In the genomic region with DNA sequence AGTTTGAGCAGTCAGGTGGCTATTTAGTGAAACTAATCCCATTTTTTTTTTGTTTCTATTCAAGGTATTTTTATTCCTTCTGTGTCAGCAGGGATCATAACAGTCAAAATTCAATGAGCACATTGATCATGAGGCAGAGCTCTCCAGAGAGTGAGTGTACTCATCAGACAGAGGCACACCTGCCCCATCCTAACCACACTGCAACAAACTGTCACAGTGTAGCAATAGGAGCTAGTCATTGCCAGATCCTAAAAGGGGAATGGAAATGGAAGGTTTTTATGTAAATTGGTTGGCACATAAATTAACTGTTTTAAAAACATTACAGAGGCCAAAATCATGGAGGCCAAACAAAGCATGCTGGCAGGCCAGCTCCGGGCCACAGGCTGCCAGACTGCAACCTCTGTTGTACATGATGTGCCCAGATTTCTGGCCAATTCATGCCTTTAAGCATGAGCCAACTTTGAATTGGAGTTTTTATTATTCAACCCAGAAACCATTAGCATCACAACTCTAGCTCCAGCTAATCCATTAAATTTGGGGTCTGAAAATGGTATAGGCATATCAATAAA, we compare ENCODE assay signal across 19 mouse cellular contexts.
A peak's percentile ranks its signal among the peaks of the same experiment; 100 is the strongest.
DNase-seq lines count a peak whose midpoint lies in the region; ATAC-seq and TF ChIP-seq lines count a peak whose summit lies in the region.
"Had no signal": no experiment of that assay in that cellular context is flagged by ENCODE, and none has a peak within 500 bp of the region (broad histone marks: within the 10 kb centered on the region; RNA-seq: fewer than 3 reads in every experiment).

No protein-coding gene starts in this region.

- no peaks in the 10 kb centered on the region for H3K27me3 ChIP-seq in hindbrain, postnatal 0 days (ENCODE audit: insufficient read depth, low read length)
- no peaks in the 10 kb centered on the region for H3K27me3 ChIP-seq in hindbrain, embryonic 11.5 days (ENCODE audit: control insufficient read depth, insufficient read depth, low read length)
- H3K27me3 ChIP-seq: kidney, embryonic 15.5 days; limb, embryonic 12.5 days; neural tube, embryonic 13.5 days had no signal

- H3K4me1 ChIP-seq in hindbrain, postnatal 0 days (ENCODE audit: insufficient read depth, low read length), result no peaks in the 10 kb centered on the region
- H3K4me1 ChIP-seq in hindbrain, embryonic 11.5 days (replicated peaks; ENCODE audit: control insufficient read depth, insufficient read depth, low read length), result no peaks in the 10 kb centered on the region
- H3K4me1 ChIP-seq: embryonic facial prominence, embryonic 10.5 days; kidney, embryonic 15.5 days; limb, embryonic 12.5 days; neural tube, embryonic 13.5 days had no signal

- DNase-seq in cerebellum, postnatal 14 days, result peak; percentile 25 to 36
- no peak for DNase-seq in cerebellum, adult 9-11 months
- DNase-seq in hindbrain, postnatal 0 days (ENCODE audit: low spot score), result peak; percentile 55
- no peak for DNase-seq in hindbrain, embryonic 11.5 days (ENCODE audit: low spot score)
- DNase-seq in right cerebral cortex, adult 18-20 months, result peak; percentile 8
- no peak for DNase-seq in right cerebral cortex, postnatal 14 days
- DNase-seq in B cell, adult 2 months, result no peak
- DNase-seq: adrenal gland, postnatal 14 days; cerebellum, postnatal 36 days; gastrocnemius, postnatal 10 days; heart, adult 2 months had no signal

- ATAC-seq in hindbrain, postnatal 0 days, result peak; percentile 47; the same call in 1 of the 2 replicates
- no peak for ATAC-seq in hindbrain, embryonic 11.5 days (ENCODE audit: low FRiP score)
- no peak for ATAC-seq in megakaryocyte-erythroid progenitor cell, adult 5-6 weeks (replicated peaks; ENCODE audit: low FRiP score, low TSS enrichment, poor library complexity, severe bottlenecking)
- ATAC-seq: inflammation-experienced regulatory T-cells, adult 6 months had no signal

- WGBS in hindbrain, postnatal 0 days, result 42% methylated on average over 1 of the region's 1 CpGs
- WGBS in hindbrain, embryonic 11.5 days, result 100% methylated on average over 1 of the region's 1 CpGs

- H3K9ac ChIP-seq in hindbrain, postnatal 0 days (replicated peaks; ENCODE audit: low read length), result no peak overlapping the region
- no peak overlapping the region for H3K9ac ChIP-seq in hindbrain, embryonic 11.5 days (ENCODE audit: low read depth, low read length)
- H3K9ac ChIP-seq: kidney, embryonic 15.5 days; limb, embryonic 12.5 days; neural tube, embryonic 13.5 days had no signal

- H3K27ac ChIP-seq in hindbrain, postnatal 0 days, result no peak overlapping the region
- no peak overlapping the region for H3K27ac ChIP-seq in hindbrain, embryonic 11.5 days (ENCODE audit: low read depth, low read length)
- H3K27ac ChIP-seq: embryonic facial prominence, embryonic 10.5 days; heart, adult 2 months; kidney, embryonic 15.5 days; layer of hippocampus, adult 2 months; limb, embryonic 12.5 days; neural tube, embryonic 13.5 days had no signal

- no peak for TF ChIP-seq CTCF in hindbrain, postnatal 0 days (IDR thresholded peaks at IDR 0.05; ENCODE audit: low read depth)

- no peaks in the 10 kb centered on the region for H3K36me3 ChIP-seq in hindbrain, postnatal 0 days (ENCODE audit: insufficient read depth, low read length)
- H3K36me3 ChIP-seq in hindbrain, embryonic 11.5 days (ENCODE audit: control insufficient read depth, insufficient read depth, low read length), result no peaks in the 10 kb centered on the region
- H3K36me3 ChIP-seq: embryonic facial prominence, embryonic 10.5 days; kidney, embryonic 15.5 days; limb, embryonic 12.5 days; neural tube, embryonic 13.5 days had no signal

- no peaks in the 10 kb centered on the region for H3K9me3 ChIP-seq in hindbrain, postnatal 0 days (ENCODE audit: low read length)
- no peaks in the 10 kb centered on the region for H3K9me3 ChIP-seq in hindbrain, embryonic 11.5 days (ENCODE audit: control insufficient read depth, low read length)
- H3K9me3 ChIP-seq: embryonic facial prominence, embryonic 10.5 days; kidney, embryonic 15.5 days; limb, embryonic 12.5 days; neural tube, embryonic 13.5 days had no signal

- no peak overlapping the region for H3K4me3 ChIP-seq in hindbrain, postnatal 0 days (ENCODE audit: low read length)
- no peak overlapping the region for H3K4me3 ChIP-seq in hindbrain, embryonic 11.5 days (ENCODE audit: low read depth, low read length)
- H3K4me3 ChIP-seq: embryonic facial prominence, embryonic 10.5 days; erythroblast, embryonic 14.5 days; heart, adult 2 months; kidney, embryonic 15.5 days; layer of hippocampus, adult 2 months; limb, embryonic 12.5 days; neural tube, embryonic 13.5 days had no signal

- H3K4me2 ChIP-seq in hindbrain, postnatal 0 days (ENCODE audit: low read depth, low read length), result no peak overlapping the region
- H3K4me2 ChIP-seq in hindbrain, embryonic 11.5 days (replicated peaks; ENCODE audit: low read depth, low read length), result no peak overlapping the region
- H3K4me2 ChIP-seq: kidney, embryonic 15.5 days; limb, embryonic 12.5 days; neural tube, embryonic 13.5 days had no signal

Comparison
In these comparisons a context has a peak if more than half of its experiments do, and no peak if none do; other contexts are left out.
1. DNase-seq: peak in cerebellum, postnatal 14 days (2 of 2), hindbrain, postnatal 0 days (single experiment) and right cerebral cortex, adult 18-20 months (single experiment); none in cerebellum, adult 9-11 months (single experiment), hindbrain, embryonic 11.5 days (single experiment), right cerebral cortex, postnatal 14 days (single experiment) and B cell, adult 2 months (0 of 2).